Mouse (Mus musculus) lung, adult 2 months (tissue): ENCODE data around the gene Pif1.

Source experiments
- CTCF ChIP-seq: fragments of 200-500 bp; IDR thresholded peaks from 2 replicates; pipeline ENCODE4 v1.5.1; 2011; ENCODE audit warnings: mild to moderate bottlenecking, low read length, control low read depth; ENCODE audit not compliant: insufficient read depth
- POLR2A ChIP-seq: fragments of 200-500 bp; IDR thresholded peaks from 2 replicates; pipeline ENCODE4 v1.6.1; 2011; ENCODE audit warnings: low read depth, mild to moderate bottlenecking, control low read depth, low read length, borderline replicate concordance; ENCODE audit errors: extremely low read depth

DNA sequence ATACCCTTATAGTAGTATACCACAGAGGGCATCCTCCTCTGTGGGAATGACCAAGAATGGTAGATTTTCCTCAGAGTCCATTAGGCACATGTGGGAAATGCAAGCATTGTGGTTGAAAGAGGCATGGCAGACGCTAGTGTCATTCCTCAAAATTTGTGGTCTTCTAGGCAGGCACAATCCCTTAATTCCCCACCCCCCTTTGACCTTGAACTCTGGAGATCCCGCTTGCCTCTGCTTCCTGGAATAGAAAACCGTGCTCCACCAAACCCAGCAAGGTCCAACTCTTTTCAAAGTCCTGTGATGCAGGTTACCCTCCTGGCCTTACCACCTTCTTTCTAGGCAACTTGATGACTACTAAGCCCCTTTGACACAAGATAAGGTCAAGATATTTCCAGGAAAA lies 5.8 kb downstream of the Pif1 start:
- TF ChIP-seq POLR2A, result no peak
- TF ChIP-seq CTCF, result no peak
